Mouse (Mus musculus) CD4-positive, CD25-positive, alpha-beta regulatory T cell, adult 2 months (primary cell): ENCODE measurements around the gene Dennd6a.
A peak's percentile ranks its signal among the peaks of the same experiment; 100 is the strongest.

Source experiments
- DNase-seq: peaks from one replicate; pipeline ENCODE4 v3.0.0-alpha.2; 2012; ENCODE audit warnings: low read depth, low spot score

Dennd6a gene

DNA sequence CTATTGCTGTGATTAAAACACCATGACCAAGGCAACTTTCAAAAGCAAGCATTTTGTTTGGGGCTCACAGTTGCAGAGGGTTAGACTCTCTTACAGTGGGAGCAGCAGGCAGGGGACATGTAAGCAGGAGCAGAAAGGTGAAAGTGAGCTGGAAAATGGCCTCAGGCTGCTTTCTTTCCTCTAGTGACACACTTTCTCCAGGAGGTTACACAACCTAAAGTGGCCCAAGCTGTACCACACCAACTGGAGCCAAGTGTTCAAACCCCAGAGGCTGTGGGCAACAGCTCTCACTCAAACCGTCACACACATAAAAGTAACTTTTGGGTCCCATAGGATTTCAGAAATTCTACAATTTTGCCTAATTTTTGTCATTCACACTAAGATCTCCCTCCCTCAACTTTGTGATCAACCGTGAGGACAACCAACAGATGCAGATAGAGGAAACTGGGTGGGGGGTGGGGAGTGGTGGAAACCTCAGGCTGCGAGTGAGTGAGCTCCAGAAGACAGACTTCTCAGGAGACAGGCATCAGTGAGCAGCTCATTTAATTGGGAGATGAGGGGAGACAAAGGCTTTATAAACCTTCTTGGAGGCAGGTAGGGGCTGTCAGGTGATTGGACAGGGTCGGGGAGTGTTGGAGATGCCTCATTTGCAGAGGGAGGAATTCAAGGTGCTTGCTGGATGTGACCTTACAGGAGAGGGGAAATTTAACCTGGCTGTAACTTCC is 1.5 kb upstream of the Dennd6a start:
- DNase-seq, result no peak

DNA sequence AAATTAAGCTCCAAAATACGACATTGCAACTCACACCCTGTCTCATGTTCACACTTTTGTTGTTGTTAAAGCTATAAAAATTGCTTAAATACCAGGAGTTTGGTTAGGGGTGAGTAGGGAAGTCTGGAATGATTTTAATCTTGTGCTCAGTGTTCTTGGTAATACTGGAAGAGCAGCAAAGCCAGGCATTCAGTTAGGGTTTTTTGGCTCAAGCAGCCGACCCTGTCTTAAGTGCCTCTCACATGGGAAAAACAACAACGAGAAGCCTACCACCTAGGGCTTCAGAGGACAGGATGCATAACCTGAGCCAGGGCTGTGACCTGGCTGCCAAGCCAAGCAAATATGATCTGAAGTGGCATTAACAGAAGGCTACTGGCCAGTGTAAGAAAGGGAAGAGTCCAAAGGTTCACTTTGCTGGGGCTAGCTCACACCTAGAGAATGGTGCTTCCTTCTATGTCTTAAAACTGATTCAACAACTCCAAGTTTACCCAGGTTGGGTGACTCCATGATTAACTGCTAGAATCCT is 2.7 kb downstream of the Dennd6a start:
- no peak for DNase-seq

DNA sequence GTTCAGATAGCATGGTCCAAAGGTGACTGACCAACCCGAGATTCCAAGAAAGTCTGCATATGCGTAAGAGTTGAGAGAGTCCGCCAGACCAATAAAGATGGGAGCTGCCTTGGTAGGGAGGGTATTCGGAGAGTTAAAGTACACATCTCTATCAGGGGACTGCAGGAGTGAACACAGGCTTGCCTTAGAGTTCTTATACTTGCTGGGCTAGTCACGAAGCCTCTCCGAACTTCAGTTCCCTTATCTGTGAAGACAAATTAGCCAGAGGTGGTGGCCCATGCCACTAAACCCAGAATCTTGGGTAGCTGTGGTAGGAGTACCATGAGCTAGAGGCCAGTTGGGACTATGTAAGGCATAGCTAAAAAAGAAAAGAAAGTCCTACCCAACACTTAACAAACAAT is 5.1 kb downstream of the Dennd6a start:
- peak; percentile 8 for DNase-seq

DNA sequence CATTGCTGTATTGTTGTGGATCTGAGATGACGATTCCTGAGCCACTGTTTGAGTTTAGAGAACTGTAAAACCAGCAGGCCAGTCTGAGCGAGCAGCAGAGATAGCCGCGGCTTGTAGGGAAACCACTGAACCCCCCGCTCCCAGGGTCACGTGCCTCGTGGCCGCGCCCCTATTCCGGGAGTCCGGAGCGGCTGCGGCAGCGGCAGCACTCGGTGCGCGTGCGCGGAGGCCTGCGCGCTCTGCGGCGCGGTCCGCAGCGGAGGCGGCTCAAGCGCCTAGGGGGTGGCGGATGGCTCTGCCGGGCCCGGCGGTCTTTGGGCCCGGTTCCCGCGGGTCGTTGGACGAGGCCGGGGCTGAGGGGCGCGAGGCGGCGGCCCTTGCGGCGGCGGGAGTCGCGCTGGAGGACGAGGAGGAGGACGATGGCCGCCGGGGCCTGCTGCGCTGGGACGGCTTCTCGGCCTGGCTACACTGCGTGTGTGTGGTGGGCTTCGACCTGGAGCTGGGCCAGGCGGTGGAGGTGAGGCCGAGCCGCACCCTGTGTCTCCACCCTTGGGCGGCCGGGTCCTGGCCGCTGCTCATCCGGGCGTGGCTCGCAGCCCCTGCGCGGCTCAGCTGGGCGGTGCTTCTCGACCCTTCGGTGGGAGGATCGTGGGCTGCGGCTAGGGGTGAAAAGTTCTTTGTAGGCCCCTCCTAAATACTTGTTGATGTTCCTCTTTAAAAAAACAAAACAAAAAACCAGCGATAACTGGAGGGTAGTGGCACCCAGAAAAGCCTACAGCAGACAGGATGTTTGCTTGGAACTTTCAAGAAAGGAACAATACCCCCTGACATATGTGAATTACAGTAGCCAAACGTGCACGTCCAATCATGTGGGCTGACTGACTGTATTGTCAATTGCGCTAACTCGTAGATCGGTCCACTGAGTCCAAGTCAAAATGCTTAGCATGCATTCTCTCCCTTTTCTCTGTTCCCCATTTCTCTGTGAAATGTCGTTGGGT is 6.0 kb downstream of the Dennd6a start:
- peak; percentile 90 for DNase-seq

DNA sequence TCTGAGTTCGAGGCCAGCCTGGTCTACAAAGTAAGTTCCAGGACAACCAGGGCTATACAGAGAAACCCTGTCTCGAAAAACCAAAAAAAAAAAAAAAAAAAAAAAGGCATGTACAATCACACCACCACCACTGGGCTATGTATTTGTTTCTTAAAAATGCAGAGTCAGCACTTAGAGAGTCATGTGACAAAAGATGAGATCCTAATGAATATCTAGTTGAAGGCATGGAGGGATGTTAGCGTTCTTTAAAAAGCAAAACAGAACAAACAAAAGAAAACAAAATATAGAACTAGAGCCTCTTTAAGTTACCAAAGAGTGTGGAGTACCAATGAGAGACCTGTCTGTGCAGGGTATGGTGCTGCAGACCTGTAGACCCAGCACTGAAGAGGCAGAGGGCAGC is 10.0 kb downstream of the Dennd6a start:
- DNase-seq, result no peak

DNA sequence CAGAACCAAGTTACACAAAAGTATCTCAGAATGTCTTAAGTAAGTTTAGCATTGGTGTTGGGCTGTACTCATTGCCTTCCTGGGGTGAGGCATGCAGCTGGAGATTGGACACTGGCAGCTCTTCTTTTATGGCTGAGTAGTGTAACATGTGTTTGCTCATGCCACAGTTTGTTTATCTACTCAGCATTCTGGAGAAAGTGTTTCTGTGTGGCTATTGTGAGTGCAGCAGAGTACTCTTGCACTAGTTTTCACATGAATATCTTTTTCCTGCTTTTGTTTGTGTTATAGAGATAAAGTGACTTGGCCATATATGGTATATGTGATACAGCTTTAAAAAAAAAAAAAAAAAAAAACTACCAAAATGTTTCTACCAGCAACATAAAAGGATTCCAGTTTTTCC is 13.5 kb downstream of the Dennd6a start:
- DNase-seq, result peak; percentile 15

DNA sequence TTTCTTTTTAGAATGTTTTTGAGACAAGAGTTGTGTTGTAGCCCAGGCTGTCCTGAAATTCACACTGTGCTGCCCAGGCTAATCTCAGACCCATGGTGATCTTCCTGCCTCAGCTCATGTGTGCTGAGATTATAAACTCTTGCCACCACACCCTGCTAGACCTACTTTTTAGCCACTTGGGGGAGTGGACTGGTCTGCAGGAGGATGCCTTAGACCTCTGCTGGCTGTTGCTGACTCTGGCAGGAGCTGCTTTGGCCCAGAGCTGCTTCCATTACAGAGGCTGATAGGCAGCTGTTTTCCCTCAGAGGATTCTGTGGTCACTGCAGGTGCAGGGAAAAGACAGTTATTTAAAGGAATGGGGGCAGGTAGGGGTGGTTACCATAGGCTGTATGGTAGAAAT is 17.7 kb downstream of the Dennd6a start:
- no peak for DNase-seq

DNA sequence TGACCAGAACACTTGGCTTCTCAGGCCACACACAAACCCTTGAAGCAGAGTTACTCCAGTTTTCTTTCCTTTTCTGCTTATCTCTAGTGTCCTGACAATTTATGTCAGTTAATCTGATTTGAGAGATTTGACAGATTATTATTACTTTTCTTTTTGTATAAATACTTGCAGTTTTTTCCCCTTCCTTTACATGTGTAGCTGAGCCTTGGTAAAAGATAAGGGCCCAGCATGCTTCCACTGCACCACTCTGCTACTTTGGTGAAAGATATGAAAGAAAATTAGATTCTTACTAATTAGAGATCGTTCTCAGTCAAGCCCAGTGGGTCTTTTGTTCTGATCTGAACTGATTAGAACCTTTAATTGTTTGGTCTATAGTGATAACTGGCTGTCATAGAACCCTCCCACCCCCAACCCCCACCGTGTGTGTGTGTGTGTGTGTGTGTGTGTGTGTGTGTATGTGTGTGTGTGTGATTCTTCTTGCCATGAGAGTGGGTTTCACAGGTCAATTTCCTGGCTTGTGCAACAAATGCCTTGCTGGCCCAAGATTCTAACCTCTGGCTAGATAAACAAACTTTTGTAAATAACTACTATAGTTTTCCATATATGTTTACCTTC is 19.7 kb downstream of the Dennd6a start:
- no peak for DNase-seq

DNA sequence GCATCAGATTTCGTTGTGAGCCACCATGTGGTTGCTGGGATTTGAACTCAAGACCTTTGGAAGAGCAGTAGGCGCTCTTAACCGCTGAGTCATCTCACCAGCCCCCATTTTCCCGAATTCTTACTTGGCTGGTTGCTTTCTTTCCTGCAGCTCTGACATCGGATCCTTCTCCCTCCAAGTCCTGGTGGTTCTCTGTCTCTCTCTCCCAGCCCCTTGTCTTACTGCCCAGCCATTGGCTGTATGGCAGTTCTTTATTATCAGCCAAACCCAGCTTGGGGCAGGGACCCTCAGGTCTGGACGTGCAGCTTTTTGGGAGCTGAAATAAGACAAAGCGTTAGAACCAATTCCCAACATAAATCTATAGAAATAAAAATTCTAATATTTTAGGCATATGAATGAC is 21.5 kb downstream of the Dennd6a start:
- DNase-seq, result no peak

DNA sequence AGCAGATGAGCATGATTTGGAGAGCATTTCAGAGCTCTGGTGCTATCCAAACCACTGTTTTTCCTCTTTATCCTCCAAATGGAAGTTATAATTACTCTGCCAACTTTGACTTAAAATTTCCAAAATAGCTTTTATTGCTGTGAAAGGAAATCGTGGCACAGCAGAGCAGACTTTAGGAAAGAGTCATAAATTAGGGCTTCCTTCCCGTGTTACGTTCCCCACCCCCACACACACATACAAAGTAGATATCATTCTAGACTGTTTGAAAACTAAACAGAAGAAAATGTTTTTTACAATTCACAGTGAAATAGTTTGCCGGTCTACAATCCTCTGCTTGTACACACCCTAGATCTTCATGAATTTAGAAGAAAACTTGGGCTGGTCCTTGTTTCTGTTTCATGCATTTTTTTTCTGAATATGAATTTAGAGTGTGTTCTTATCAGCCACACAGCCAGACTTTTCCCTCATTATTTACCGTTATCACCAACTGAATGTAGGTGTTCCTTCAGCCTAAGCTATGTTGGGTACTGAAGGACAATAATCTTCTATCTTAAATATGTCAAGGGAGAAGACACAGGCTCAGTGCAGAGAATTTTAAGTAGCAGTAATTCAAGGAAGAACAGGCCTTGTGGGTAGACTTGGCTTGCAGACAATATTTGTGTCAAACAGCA is 22.2 kb downstream of the Dennd6a start:
- DNase-seq, result no peak

DNA sequence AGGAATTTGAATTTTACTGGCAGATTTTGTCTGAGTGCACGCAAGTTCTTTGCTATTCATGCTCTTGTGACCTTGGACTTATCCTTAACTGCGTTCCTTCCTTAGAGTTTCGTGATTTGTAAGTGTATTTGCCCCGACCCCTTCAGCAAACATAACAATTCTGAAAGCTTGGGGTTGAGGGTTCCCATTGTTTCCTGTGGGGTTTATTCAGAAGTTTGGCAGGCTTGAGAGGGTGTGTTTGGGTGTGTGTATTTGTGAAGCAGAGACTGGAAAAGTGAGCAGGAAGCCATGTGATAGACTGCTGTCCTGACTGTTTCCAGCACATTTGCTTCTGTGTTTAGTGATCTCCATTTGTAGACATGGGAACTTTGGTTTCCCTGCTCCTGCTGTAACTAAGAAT is 31.7 kb downstream of the Dennd6a start:
- no peak for DNase-seq

DNA sequence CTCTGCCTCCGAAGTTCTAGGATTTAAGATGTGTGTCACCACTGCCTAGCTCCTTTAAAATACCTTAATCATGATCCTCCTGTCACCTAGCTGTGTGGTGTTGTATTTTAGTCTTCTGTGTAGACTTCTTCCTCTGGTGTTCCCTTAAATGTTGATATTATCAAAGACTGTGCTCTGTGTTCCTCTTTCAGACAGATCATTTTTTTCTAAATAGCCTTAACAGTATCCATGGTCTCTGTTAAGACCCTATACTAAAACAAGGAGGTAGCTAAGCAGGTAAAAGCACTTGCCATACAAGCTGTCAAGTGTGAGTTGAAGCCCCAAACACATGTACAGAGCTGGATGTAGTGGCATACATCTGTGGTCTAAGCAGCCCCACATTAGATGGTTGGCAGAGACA is 36.0 kb downstream of the Dennd6a start:
- DNase-seq, result no peak

DNA sequence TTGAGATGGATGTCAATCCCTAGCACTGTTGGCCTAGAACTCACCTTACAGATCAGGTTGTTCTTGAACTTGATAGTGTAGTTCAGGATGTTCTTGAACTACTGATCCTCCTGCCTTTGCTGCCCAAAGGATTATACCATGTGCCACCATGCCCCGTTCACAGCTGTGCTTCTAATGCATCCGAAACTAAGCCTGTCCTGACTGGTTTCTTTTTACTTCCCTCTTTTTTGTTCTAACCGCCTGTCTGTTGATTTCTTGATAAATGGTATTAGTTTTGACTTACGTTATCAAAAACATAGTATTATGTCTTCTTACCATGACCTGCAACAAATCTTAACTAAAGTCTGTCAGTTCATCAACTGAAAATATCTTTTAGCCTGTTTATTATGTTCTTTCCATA is 37.0 kb downstream of the Dennd6a start:
- DNase-seq, result no peak

DNA sequence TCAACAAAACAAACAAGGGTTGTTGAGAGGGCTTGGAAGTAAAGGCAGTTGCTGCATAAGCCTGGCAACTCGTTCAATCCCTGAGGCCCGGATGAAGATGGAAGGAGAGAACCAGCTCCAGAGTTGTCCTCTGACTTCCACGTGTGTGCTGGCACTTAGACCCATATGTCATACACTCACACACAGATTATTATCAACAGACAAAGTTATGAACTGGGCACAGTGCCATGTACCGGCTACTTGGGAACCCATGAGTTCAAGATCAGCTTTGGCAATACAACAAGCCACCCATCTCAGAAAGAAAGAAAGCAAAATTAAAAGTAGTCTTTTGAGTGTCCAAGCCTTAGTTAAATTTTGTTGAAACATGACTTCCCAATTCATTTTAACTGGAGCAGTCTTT is 51.6 kb downstream of the Dennd6a start:
- DNase-seq, result no peak

DNA sequence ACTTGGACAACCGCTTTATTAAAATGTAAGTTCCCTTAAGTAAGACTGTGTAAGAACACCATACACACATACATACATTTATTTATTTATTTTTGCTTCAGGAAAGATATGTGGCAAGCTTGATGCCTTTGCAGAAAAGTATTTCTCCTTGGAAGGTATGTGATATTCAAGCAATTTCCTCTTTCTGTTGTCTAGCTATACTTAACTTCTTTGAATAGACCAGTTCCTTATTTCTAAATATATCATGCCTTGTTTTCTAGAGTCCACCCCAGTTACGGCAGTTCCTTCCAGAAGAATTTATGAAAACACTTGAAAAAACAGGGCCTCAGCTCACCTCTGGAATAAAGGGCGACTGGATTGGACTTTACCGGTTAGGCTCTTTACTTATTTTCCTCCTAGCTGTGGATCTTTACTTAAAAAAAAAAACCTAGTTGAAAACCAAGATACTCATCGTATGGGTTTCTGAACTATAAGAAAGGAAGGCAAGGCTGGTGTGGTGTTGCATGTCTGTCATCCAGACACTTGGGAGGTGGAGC is 53.0 kb downstream of the Dennd6a start:
- DNase-seq, result no peak

DNA sequence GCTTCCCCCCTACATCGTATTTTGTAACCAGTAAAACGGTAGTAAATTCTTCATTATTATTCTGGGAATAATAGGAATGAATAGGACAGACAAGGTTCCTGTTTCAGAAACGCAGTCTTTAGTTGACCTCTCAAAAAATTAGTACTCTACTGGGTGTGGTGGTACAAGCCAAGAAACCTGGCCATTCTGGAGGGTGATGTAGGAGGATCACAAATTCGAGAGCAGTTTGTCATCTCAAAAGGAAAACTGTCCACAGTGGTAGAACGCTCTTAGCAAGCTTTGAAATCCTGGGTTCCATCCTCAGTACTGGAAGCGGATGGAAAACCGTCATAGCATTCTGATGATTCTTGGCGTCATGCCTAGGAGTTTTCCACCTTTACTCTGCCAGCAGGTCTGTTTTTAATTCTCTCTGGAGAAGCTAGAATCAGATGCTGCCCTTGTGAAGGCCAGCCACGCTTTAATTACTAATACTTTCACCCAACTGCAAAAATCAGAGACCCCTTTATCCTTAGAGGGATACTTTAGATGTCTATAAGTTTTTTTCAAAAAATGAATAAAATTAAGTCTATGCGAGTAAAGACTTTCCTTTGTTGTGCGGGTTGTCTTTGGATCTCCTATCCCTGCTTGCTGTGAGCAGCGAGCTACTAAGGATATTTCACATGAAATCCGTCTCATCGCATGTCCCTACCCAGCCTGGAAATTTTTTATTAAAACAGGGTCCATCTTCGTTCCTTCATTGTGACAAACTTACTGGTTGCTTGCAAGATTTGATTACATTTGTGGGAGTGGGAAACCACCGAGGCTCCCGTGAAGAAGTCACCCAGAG is 63.6 kb downstream of the Dennd6a start:
- no peak for DNase-seq

DNA sequence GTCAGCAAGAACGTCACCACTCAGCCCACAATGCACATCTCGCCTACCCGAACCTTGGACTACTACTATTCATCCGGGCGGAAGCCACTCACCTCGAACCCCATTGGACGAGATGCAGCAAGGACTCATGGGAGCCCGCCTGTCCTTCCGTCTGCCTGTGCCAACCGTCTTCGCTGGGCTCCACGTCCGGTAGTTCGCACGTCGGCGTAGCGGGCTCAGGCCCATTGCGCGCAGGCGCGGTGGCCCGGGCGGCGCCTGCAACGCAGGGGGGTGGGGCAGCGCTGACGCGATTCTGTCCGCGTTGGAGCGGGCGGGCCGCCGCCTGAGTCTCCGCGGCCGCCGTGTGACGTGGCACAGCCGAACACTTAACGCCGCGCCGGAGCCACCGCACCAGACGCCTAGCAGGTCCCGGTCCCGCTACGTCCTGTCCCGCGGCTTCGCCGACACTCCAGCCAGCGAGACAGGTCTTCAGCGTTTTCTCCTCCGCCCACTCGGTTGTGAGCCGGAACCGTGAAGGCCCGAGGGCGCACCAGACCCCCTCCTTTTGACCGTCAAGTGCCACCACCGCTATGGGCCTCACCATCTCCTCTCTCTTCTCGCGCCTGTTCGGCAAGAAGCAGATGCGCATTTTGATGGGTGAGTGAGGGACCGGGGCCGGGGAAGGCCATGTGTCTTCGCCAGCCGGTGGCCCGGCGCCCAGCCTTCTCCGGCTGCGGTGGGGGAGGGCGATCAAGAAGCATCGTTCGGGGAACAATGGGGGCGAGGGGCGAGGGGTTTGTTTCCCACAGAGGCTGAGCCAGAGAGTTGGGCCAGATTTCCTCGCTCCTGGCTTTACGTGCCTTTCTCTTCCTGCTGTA is 64.4 kb downstream of the Dennd6a start, which contains the start of gene Arf4:
Arf4 (plus strand) TSS at position 224 of the 857 bp plus-strand sequence.
- peak; percentile 99 for DNase-seq

DNA sequence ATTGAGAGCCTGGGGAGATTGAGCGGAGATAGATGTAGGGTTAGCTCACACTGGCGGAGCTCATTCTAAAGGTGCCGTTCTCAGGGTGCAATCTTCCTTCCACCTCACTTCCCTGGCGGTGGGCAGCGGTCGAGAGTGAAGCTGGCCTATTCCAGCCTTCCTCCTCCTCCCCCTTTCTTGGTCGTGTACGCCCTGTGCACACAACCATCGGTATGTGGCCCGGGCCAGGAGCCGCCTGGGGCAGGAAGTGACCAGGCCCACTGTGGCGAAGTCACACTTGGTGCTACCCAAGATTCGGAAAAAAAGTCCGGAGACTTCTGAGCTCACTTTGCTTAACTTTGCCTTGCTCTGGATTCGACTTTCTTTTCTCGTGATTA is 65.0 kb downstream of the Dennd6a start:
- peak; percentile 70 for DNase-seq

DNA sequence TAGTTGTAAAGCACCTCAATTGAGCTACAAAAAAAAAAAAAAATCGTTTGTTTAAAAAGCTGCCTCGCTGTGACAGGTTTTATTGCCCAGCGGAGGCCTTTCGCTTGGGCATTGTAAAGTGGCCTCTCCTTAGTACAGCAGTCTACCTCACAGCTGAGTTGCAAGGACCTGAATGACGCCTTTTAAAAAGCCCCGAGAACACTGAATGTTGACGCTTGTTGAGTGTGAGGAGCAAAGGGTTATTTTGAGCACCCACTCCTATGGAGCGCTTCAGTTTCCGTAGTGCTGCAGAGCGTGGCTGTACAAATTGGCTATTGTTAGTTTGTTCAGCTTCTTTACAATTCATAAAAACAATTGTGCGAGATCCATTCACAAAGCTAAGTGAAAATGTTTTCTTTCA is 65.6 kb downstream of the Dennd6a start:
- peak; percentile 51 for DNase-seq
